Mouse (Mus musculus) spleen, postnatal 36 days (tissue): ENCODE results near the gene Ablim1.
"Not testable (repeated sequence)": the region's sequence is repeated elsewhere in the genome, so short reads cannot be mapped to it uniquely, and the experiment has no call there.

Experiments
- DNase-seq, 2 experiments: peaks; one replicate each; pipeline ENCODE4 v3.0.0; 2022; ENCODE audit warnings: low spot score in 2 of 2, mixed read lengths in 1 of 2

Ablim1 gene

DNA sequence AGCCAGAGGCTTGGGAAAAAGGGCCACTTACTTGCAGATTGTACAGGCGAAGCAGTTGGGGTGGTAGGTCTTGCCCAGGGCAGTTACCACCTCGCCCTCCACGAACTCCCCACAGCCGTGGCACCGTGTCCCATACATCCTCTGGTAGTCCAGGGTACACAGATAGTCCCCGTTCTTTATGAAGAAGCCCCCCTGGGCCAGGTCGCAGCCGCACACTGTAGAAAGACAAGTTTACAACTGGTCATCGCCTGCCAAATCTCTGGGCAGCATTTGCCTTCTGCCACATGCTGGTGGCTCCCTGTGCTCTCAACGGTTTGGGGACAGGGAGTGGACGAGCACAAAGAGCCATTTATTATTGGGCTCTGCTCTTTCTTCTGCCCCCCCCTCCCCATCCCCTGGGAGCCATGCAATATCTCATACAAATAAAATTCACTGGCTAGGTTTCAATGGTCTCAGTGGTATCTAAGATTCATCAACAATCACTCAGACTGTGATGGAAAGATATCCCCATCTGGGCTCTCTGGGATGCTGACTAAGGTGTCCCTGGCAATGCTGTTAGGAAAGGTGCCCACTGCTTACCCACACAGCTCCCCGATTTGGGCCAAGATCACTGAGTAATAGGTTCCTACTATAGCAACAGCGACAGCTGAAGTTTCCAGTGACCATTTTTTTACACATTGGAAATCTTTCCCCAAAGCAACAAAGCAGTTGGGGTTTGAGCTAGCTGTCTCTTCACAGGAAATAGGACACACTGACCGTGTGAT is 159.4 kb downstream of the Ablim1 start:
- DNase-seq, result no peak

DNA sequence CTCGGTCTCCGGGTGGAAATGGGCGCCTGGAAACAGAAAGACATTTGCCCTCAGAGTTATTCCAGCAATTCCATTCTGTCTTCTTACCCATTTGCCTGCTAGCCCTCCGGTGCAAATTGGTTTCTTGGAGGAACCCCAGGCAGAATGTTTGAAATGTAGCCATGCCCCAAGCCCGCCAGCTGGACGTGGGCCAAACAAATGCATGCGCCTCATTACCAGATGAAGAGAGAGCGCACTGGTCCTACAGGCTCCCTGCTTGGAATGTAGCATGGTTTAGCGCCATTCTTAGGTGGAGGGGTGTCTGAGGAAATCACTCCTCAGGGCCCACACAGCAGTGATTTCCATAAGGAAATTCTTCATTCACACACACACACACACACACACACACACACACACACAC is 162.4 kb downstream of the Ablim1 start:
- DNase-seq, result no peak

DNA sequence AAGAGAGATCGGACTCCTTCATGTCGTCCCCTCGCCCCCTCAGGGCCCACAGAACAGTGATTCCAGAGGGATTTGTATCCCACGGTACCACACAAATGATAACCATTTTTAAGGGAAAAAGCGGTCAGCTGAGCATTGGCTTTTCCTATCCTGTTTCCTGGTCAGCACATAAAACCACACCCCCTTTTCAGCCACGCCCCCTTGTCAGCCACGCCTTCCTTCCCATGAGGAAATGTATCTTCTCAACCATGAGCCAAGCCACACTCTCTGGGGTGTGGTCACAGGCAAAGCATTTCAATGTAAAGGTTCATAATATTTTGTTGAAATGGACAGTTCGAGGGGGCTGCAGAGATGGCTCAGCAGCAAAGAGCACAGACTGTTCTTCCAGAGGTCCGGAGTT is 163.2 kb downstream of the Ablim1 start:
- DNase-seq, result no peak

DNA sequence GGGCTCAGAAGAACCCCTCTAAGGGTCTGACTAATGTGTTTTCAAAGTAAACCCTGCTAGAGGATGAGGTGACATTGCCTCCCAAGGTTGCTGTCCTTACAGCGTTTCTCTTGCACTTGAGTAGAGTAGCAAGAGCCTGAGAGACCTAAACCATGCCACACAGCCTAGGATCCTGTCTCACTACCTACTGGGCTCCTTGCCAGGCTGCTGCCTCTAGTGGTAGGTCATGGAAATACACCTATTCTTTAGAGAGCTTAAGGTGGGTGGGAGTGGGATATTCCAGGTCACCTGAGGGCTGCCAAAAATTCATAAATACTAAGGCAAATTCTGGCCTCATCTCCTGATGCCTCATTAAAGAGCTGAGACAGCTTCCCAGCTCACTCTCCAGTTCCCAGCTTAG is 164.4 kb downstream of the Ablim1 start:
- DNase-seq, result peak in 1 of 2 experiments; percentile 40

DNA sequence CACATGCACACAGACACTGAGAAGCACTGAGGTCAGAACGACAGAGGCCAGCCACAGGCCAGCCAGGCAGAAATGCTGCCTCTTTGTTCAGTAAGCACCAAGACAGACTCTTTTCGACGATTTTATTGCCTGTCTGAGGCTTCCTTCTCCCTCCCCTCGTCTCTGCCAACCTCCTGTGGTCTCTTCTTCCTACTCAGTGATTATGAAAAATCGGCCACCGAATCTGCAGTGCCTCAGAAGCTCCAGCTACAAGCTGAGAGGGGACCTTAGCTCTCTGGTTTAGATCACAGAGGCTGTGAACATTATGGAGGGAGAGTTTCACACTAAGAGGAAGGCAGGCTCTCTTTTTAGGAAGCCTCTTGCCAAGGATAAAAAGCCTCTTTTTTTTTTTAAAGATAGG is 167.0 kb downstream of the Ablim1 start:
- no peak for DNase-seq

DNA sequence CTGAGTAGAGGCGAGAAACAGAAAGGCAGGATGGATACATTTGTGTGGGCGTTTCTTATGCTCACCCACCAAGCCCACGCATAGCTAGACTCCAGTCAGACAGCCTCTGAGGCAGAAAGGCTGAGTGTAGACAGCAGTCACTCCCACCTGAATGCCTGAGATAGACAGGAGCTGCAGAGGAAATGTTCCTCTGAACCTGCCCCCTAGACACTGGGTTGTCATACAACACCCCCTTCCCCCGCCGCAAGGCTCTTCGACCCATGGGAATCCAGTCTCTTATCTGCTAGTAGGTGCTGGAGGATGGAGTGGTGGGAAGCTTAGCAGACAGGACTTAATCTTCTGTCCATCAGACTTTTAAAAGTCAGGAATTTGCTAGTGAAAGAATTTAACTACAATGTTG is 167.8 kb downstream of the Ablim1 start:
- DNase-seq, result no peak

DNA sequence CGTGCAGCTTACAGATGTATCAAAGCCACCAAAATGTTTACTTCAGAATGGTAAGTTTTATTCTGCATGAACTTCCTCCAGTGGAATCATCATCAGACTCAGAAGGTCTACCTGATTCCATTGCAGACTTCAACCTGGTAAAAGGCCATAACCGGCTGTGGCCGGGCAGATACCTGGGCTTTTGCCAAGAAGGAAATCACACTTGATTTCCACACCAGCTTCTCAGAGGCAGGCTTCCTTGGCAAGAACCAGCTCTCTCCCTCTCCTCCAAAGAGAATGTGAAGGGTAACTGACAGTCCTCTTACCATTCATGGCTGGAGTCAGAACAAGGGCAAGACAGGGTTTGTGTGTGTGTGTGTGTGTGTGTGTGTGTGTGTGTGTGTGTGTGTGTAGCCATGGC is 171.1 kb downstream of the Ablim1 start:
- no peak for DNase-seq

DNA sequence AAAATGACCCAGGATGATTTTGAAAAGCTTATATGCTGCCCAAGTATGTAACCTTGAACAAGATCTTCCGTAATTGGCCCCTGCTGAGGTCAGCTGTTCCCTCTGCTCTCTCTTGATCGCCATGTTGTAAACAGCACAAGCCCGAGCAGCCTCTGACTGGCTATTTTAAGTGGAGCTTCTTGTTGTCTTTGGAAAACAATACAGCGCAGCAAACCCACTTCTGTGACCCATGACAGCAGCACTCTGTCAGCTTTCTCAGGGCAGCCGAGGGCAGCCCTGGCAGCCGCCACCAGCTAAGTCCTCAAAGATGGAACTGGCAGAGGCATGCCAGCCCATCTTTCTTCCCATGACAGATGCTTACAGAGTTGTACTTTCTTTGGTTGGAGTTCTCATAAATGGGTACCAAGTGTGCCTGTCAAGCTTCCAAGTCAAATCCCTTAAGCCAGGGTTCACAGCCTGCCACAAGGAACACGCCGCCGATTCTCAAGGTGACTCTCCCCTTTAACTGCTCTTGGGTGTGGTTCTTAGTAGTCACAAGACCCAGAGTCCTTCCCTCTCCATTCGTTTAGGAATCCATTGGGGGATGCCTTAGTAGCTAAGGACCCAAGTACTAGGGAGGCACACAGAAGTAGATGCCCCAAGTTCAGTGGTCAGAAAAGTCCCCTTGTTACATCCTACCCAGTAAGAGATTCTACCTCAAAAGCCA is 172.8 kb downstream of the Ablim1 start:
- no peak for DNase-seq

DNA sequence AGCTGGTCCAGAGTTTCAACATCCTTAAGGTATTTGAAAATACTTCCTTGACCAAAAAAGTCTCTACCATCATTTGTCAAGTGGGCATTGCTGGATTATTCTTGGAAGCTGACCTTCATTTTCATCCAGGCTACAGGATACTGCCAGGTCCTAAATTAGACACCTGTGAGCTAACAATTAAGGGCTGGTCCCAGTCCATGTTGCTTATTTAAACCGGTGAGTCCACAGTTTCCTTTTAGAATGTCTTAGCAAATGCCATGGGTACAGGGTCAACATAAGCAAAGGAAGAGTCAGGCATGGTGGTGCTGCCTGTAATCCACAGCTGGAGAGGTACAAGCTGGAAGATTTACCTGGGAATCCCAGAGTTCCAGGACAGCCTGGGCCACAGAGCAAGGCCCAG is 173.8 kb downstream of the Ablim1 start:
- no peak for DNase-seq

DNA sequence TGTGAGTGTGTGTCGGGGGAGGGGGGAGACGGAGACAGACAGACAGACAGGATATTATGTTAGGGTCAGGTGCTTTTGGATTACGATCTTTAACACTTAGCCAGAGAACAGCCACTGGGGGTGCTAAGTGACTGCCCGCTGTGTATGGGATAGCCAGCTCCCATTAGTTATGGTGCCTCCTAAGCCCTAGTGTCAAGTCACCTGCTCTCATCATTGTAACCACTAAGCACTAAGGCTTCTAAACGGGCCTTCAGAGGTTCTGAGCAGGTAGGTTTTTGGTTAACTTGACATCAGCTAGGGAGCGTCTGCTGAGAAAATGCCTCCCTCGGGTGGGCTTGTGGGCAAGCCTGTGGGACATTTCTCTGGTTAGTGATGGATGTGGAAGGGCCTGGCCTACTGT is 174.6 kb downstream of the Ablim1 start:
- DNase-seq, result no peak

DNA sequence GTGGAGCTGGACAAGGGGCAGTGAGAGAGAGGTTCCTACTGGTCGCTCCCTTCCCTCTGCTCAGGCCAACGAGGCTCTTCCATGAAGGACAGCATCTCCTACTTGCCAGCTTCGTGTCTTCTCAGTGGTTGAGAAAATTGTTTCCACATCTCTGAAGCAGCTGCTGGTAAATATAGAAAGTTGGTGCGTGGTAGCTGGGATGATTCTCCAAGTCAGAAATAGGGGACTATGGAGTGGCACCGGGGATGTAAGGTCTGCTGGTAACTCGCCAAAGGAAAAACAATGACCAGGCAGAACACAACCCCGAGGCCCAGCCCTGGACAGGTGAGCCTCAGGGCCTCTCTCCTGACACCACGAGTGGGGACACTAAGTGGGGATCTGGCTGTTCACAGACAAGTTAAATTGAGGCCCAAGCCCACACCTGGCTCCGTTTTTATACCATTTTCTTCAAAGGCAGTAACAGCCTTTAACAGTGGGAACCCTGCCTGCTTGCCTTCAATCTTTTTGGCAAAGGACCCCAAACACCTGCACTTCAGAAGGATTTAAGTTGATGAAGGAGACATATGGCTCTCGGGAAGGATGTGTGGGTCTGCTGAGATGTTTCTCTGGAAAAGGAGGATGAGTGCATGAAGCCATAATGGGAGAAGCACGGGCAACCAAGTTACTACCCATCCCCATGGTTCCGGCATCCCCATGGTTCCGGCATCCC is 175.7 kb downstream of the Ablim1 start:
- DNase-seq, result no peak

DNA sequence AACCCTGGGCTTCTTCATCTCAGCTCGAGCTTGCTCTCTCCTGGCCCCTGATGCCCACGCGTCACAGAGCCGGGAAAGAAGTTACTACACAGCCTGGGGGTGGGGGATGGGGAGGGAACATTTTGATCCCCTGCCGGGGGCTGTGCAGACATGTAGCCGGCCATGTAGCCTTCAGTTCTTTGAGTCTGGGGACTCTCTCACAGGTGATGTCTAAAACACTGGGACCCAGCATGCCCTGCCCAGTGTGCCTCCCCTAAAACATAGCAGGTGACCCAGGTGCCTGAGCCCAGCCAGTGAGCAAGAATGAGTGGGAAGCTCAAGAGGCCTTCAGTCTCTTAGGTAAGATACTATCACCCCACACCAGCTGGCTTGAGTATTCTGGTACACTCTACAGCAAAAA is 176.2 kb downstream of the Ablim1 start:
- DNase-seq, result no peak

DNA sequence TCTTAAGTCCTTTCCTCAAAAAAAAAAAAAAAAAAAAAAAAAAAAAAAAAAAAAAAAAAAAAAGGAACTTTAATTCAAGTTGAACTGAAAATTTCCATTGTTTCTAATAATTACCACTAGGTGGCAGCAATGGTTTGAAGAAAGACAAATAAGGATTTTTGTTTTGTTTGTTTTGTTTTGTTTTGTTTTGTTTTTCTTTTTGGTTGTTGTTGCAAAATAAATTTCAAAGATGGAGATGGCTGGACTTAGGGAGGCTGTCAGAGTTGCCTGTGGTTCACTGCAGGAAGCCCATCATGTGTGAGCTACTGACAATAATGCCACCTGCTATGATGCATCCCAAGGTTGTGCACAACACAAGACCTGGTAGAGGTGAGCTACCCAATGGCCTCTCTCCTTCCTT is 176.7 kb downstream of the Ablim1 start:
- DNase-seq, result no peak

DNA sequence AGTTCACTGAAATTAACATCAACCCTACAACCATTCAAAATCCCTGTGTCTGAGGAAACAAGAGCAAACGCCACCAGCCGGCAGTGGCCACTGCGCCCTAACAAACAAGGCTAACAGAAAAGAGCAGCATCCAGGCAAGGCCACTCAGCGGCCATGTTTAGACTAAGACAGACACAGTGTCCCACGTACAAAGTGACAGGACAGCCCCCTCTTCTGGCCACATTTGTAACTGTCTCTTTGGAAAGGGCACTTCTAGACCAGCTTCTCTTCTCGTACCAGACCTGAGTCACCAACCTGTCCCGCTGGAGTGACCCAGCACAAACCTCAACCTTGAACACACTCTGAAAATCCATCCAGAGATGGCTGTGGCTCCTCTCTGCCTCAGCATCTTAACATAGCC is 178.5 kb downstream of the Ablim1 start:
- peak; percentile 72 to 81 for DNase-seq

DNA sequence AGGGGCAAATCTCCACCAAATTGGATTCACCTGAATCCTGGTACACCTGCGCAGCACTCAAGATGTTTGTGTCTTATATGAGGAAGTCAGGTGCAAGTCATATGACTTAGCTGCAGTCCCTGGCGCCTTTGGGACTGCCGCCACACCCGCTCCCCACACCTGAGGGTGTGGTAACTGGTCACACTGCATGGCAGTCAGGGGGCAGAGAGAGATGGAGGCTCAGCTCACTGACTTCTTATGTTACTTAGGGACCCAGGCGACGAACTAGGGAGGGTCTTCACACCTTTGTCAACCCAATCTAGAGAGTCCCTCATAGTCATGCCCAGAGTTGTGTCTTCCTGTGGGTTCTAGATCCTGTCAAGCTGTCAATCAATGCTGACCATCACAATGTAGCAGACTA is 179.1 kb downstream of the Ablim1 start:
- not testable (repeated sequence) for DNase-seq

DNA sequence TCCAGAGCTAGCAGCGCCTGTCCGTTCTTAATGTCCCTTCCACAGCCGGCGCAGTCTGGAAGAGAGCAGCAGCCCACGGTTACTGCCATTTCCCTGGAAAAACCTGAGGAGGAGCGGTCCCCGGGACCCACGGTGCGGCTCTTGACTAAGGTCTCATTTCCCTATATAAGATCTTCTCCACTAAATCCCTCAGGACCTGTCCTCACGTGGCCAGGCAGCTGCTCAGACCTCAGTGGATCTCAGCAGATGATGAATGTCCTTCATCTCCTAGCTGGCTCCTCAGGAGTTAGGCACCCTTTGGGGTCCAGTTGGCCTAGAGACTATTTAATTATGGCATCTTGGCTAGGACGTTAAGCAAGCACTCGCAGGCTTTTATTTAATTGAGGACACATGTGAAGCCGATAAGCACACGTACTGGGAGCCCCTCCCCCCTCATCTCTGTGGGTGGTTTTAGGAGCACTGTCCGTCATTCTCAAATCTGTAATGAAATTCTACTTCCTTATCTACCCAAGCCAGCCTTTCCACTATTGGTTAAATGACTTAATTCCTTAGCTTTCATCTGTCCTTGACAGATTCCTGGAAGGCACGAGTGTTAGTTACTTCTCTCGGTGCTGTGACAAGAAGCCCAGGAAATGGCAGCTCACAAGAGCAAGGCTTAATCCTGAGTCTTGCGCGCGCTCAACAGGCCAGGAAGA is 179.9 kb downstream of the Ablim1 start:
- DNase-seq, result no peak

DNA sequence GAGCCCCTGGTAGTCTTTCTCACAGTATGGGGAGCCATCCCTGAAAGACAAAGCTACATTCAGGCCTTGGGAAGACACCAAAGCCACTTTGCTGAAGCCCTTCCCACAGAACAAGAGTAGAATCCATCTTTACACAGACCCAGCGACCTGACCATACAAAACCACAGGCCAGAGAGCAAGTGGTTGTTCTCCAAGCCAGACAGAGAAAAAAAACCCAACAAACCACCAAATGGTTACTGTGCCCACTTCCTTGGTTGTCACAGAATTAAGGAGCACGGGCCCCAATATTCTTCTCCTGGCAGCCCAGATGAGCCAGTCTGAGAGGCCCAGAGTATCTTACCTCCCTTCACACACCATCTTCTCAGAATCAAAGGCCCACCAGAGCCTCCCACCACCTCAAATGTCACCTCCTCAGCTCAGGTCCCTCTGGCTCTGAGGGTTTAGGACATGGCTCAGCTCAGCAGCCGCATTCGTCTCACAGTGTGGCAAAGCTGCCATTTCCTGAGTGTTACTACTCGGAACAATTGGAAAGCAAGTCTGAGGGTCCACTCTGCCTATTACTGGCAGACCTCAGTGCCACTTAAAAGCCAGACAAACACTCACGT is 181.7 kb downstream of the Ablim1 start:
- no peak for DNase-seq

DNA sequence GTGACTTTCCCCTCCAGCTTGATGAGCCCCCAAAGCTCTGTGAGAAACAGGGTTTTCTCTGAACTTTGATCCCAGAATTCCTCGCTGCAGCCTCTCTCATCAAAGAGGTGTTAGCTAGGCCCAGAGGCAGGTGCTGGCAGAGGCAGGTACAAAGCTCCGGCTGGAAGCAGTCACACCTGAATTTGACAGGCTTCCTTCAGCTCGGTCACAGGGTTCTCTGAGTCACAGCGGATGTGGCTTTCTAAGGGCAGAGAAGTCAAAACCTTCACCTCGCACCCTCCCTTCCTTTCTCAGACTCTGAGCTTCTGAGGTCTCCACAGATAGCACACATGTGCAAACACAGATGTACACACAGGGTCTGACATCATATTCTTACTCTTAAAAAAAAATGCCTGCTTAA is 182.4 kb downstream of the Ablim1 start:
- peak; percentile 87 for DNase-seq

DNA sequence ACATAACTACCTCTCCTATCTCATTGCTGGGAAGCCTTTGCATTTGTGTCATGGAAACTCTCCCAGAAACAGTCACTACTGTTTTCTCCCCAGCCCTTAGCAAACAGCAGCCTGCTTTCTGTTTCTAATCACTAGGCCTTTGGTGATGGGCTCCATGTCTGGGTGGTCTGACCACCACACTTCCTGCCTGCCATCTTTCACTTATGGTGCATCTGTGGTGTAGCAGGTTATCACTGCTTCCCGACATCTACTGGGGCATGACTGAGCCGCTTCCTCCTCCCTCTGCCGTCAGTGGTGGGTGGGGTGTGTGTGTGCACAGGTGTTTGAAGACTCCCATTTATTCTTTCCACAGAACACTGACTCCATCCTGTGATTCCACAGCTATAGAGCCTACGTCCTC is 183.4 kb downstream of the Ablim1 start:
- DNase-seq, result peak; percentile 82 to 83

DNA sequence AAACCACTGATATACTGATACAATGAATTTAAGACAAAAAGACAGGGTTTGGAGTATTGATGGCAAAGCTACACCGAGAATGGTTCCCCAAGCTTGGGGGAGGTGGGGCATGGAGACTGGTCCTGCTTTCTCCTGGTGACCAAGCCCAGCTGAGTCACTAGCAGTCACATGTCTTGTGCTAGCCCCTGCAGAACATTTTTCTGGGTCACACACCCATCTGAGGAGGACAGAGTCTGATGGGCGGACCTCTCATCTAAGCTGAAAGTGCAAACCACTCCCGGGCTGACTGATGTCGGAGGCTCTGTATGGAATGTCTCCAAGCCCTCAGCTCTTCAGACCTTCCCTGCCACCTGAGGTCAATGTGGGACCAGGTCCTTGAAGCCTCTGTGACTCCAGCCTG is 184.1 kb downstream of the Ablim1 start:
- DNase-seq, result no peak

DNA sequence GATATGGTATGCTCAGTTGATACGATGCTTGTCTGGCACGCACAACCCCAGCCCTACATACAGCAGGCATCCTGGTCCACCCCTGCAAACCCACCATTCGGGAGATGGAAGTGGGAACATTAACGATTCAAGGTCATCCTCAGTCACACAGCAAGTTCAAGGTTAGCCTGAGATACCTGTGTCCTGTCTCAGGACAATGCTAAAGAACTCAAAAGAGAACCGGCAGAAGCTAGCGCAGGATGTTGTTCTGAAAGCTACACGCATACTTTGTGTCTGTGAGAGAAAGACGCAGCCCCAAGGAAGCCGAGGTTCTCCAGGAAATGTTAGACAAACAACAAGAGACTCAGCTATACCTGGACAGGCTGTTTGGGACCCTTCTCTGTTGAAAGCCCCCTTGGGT is 185.0 kb downstream of the Ablim1 start:
- no peak for DNase-seq

DNA sequence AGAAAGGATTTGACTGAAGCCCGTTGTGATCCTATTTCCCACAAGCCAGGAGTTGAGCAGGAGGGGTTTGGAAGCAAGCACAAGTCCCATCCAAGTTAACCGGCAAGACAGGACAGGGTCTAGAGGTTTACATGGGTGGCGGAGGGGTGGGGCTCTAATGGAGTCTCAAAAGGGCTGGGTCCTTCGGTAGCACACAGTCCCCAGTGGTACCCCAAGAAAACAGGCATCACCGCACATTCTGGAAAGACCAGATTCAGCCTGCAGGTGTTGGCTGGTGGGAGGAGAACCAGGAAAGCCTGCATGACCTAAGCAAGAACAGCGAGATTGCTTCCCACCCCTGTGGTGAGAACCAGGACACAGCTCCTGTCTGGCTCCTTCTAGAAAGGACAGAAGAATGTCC is 186.7 kb downstream of the Ablim1 start:
- DNase-seq, result no peak
